Mouse (Mus musculus): ENCODE measurements around the gene Smad5. TPM values are rescaled to one million over a fixed set of nuclear protein-coding genes. Genes with fewer than 3 reads are reported as not detected.

Gene Smad5
- total and polyA plus RNA-seq, 3 experiments: 4.3 to 7.4 (median 4.4) TPM

- dilution Hi-C loops (cut with MboI; ENCODE audit: extremely low pct_ligation_motif_present, extremely low pct_unique_long_range_greater_than_20kb, low sequenced_read_pairs) (no loop called here), in situ Hi-C loops (cut with MboI; ENCODE audit: low pct_ligation_motif_present, low pct_unique_long_range_greater_than_20kb, low sequenced_read_pairs) (no loop called here)
- Histone ChIP-seq H3K9me3 (replicated peaks; ENCODE audit: low read length) (no peaks in the 10 kb centered on the region), H3K79me2 (replicated peaks; ENCODE audit: control insufficient read depth, extremely low read depth, insufficient read depth, poor library complexity, severe bottlenecking) (no peaks in the 10 kb centered on the region), H3K4me1 (ENCODE audit: control insufficient read depth in 1 of 2, insufficient read depth in 2 of 2) (no peaks in the 10 kb centered on the region), H3K9ac (ENCODE audit: insufficient read depth, low read depth) (no peak overlapping the region), H3K36me3 (replicated peaks in 1 of 2; ENCODE audit: control insufficient read depth in 1 of 2, insufficient read depth in 1 of 2, low read length in 1 of 2) (peaks cover 20 to 56% of the 10 kb centered on the region in 2 experiments), H3K27me3 (replicated peaks) (no peaks in the 10 kb centered on the region), H3K4me3 (replicated peaks in 1 of 3; ENCODE audit: low read depth in 2 of 3, low read length in 2 of 3, poor library complexity in 1 of 3) (no peak overlapping the region), H3K27ac (ENCODE audit: insufficient read depth, low read depth) (no peak overlapping the region), H3K4me2 (ENCODE audit: insufficient read depth, low read depth, poor library complexity, severe bottlenecking) (no peak overlapping the region)
- no peak for DNase-seq (ENCODE audit: extremely low read depth)
- TF ChIP-seq USF2 (conservative IDR thresholded peaks at IDR 0.05; ENCODE audit: low read depth, low read length) (no peak), ZC3H11A (IDR thresholded peaks at IDR 0.05; ENCODE audit: low read depth, low read length) (no peak), MEF2A (IDR thresholded peaks at IDR 0.05; ENCODE audit: borderline replicate concordance, low read depth, low read length) (no peak), ETS1 (conservative IDR thresholded peaks at IDR 0.05; ENCODE audit: low read depth, low read length) (no peak), RAD21 (IDR thresholded peaks at IDR 0.05; ENCODE audit: low read depth, low read length) (no peak), CTCF (conservative IDR thresholded peaks at IDR 0.05 in 1 of 2, IDR thresholded peaks at IDR 0.05 in 1 of 2; ENCODE audit: low read depth in 2 of 2, low read length in 2 of 2) (no peak), MYC (IDR thresholded peaks at IDR 0.05; ENCODE audit: low read depth, low read length) (no peak), BHLHE40 (IDR thresholded peaks at IDR 0.05; ENCODE audit: low read depth, low read length) (no peak), UBTF (IDR thresholded peaks at IDR 0.05; ENCODE audit: low read depth, low read length) (no peak), MAFK (IDR thresholded peaks at IDR 0.05; ENCODE audit: insufficient replicate concordance, low read length) (no peak), JUN (IDR thresholded peaks at IDR 0.05; ENCODE audit: insufficient read depth, low read depth, low read length) (no peak)
Measured at GRCm38 (mm10) chr13:56740496-56740895, 37.7 kb downstream of the Smad5 start.

- no peaks in the 10 kb centered on the region for H3K79me2 ChIP-seq (replicated peaks; ENCODE audit: control insufficient read depth, extremely low read depth, insufficient read depth, poor library complexity, severe bottlenecking)
- H3K36me3 ChIP-seq (replicated peaks in 1 of 2; ENCODE audit: control insufficient read depth in 1 of 2, insufficient read depth in 1 of 2, low read length in 1 of 2): peaks cover 17 to 46% of the 10 kb centered on the region in 2 experiments
- no peak overlapping the region for H3K4me3 ChIP-seq (replicated peaks in 1 of 3; ENCODE audit: low read depth in 2 of 3, low read length in 2 of 3, poor library complexity in 1 of 3)
- no peaks in the 10 kb centered on the region for H3K27me3 ChIP-seq (replicated peaks)
- H3K4me2 ChIP-seq (ENCODE audit: insufficient read depth, low read depth, poor library complexity, severe bottlenecking): no peak overlapping the region
- dilution Hi-C loops (cut with MboI; ENCODE audit: extremely low pct_ligation_motif_present, extremely low pct_unique_long_range_greater_than_20kb, low sequenced_read_pairs) (no loop called here), in situ Hi-C loops (cut with MboI; ENCODE audit: low pct_ligation_motif_present, low pct_unique_long_range_greater_than_20kb, low sequenced_read_pairs) (no loop called here)
- no peaks in the 10 kb centered on the region for H3K4me1 ChIP-seq (ENCODE audit: control insufficient read depth in 1 of 2, insufficient read depth in 2 of 2)
- DNase-seq (ENCODE audit: extremely low read depth): no peak
- no peak overlapping the region for H3K9ac ChIP-seq (ENCODE audit: insufficient read depth, low read depth)
- TF ChIP-seq USF1 (IDR thresholded peaks at IDR 0.05; ENCODE audit: low read depth, low read length) (no peak), NRF1 (IDR thresholded peaks at IDR 0.05; ENCODE audit: low read depth, low read length) (no peak), ZMIZ1 (IDR thresholded peaks at IDR 0.05; ENCODE audit: low read depth, low read length) (no peak), GABPA (IDR thresholded peaks at IDR 0.05; ENCODE audit: insufficient replicate concordance, low read depth, low read length) (no peak), MYC (IDR thresholded peaks at IDR 0.05; ENCODE audit: low read depth, low read length) (no peak), CTCF (conservative IDR thresholded peaks at IDR 0.05 in 1 of 2, IDR thresholded peaks at IDR 0.05 in 1 of 2; ENCODE audit: low read depth in 2 of 2, low read length in 2 of 2) (no peak), SIN3A (IDR thresholded peaks at IDR 0.05; ENCODE audit: low read length) (no peak), SMC3 (IDR thresholded peaks at IDR 0.05; ENCODE audit: low read depth, low read length) (no peak), CHD2 (IDR thresholded peaks at IDR 0.05; ENCODE audit: low read length) (no peak), ELF1 (IDR thresholded peaks at IDR 0.05; ENCODE audit: low read depth, low read length) (no peak), MAX (IDR thresholded peaks at IDR 0.05; ENCODE audit: low read length) (no peak), KAT2A (IDR thresholded peaks at IDR 0.05; ENCODE audit: insufficient replicate concordance, low read length) (no peak), RAD21 (IDR thresholded peaks at IDR 0.05; ENCODE audit: low read depth, low read length) (no peak), IRF4 (IDR thresholded peaks at IDR 0.05; ENCODE audit: low read depth, low read length) (no peak), JUN (IDR thresholded peaks at IDR 0.05; ENCODE audit: insufficient read depth, low read depth, low read length) (no peak), ETS1 (conservative IDR thresholded peaks at IDR 0.05; ENCODE audit: low read depth, low read length) (no peak)
- no peaks in the 10 kb centered on the region for H3K9me3 ChIP-seq (replicated peaks; ENCODE audit: low read length)
- no peak overlapping the region for H3K27ac ChIP-seq (ENCODE audit: insufficient read depth, low read depth)
Measured at GRCm38 (mm10) chr13:56741691-56742090, 38.9 kb downstream of the Smad5 start.
